Mouse (Mus musculus) Patski (cell line): ENCODE results near the gene Tekt4. TPM values are rescaled to one million over a fixed set of nuclear protein-coding genes. Genes with fewer than 3 reads are reported as not detected.
A peak's percentile ranks its signal among the peaks of the same experiment; 100 is the strongest.

ENCODE experiments used
- ATAC-seq: fragments of 100-300 bp; one replicate; pipeline ENCODE4 v1.8.0; 2021
- CTCF ChIA-PET: fragments of 350-600 bp; sonication (Branson Sonifier 250); formaldehyde crosslinking; loops from one replicate; lab custom pipeline; 2022; ENCODE audit warnings: inconsistent platforms; lab: Charles Lee
- POLR2A ChIA-PET: fragments of 350-600 bp; sonication (Branson Sonifier 250); formaldehyde crosslinking; loops from one replicate; lab custom pipeline; 2022; ENCODE audit warnings: antibody characterized with exemption, inconsistent platforms; lab: Charles Lee
- DNase-seq: peaks from one replicate; pipeline ENCODE4 v3.0.0-alpha.2; 2011; ENCODE audit warnings: low read depth, low spot score
- H3K27me3 ChIP-seq: fragments of 371-371 bp; one replicate; pipeline ENCODE4 v1.5.1; 2021
- CTCF ChIP-seq: fragments of 100-300 bp; IDR thresholded peaks from one replicate; pipeline ENCODE4 v1.5.1; 2021
- in situ Hi-C: fragments of 300-500 bp; cut with MboI; formaldehyde crosslinking; loops from 3 replicates; pipeline ENCODE4 v1.11.1; 2018; ENCODE audit warnings: low pct_unique_long_range_greater_than_20kb, mixed read lengths
- polyA plus RNA-seq: library from polyadenylated mRNA; unstranded; gene quantifications from one replicate; pipeline ENCODE4 v1.2.3, GENCODE M21; 2021

The Tekt4 gene
- polyA plus RNA-seq, 1 experiment from 2014 or later: not detected

DNA sequence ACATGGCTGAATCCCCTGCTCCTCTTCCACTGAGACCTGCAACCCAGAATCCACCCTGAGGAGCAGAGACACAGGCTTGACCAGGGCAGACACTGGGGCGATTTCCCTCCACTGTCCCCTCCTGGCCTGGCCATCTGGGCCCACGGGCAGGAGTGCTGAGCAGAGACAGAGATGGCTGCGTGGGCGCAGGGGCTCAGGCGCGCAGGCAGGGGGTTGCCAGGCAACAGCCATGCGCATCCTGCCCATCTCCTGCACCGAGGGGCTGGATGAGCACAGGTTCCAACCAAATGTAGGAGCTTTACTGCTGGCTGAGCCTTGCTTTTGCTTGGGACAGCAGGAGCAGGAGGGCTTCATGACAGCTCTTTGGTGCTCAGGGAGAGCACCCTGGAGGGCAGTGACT is 2.1 kb downstream of the Tekt4 start:
- no peak for DNase-seq
- ChIA-PET CTCF (no interaction called here), POLR2A (no interaction called here)
- in situ Hi-C loops: loop anchor here (5.0 kb wide), 1 partner anchor 54 kb away; no protein-coding TSS in a partner anchor
- H3K27me3 ChIP-seq: peaks cover 20% of the 10 kb centered on the region
- peak; percentile 14 for ATAC-seq
- no peak for TF ChIP-seq CTCF

DNA sequence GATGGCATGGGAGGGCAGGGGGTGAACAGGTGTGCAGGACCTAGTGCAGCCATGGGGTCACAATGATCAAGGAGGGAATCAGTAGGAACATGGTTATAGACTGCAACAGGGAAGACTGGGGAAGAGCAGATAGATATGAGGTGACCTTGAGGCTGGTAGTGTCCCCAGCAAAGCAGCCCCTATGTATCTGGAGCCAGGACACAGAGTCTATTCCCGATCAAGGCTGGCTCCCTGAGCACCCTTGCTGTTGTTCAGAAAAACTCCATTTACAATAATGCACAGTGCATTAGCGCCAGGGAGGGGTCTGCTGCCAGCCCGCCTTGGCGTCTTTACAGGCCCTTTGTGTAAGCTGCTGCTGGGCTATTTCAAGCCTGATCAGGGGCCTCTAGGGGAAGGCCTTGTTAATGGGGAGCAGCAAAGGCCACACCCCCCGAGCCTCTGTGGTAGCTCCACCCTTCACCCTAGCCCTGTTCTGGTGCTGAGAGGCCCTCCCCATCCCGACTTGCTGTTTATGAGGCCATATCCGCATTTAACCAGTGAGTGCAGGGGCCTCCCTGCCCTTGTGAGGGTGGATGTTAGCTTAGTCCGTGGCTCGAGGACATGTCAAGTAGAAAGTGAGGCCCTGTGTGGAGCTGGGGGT is 7.9 kb downstream of the Tekt4 start:
- CTCF ChIA-PET: interaction anchor here (1.3 to 1.5 kb wide), 2 partner anchors 16 to 33 kb away, joined by 3 to 4 read pairs; no protein-coding TSS in a partner anchor

GRCm38 (mm10) chr17:25463326-25463945 is 9.0 kb downstream of the Tekt4 start:
- DNase-seq: no peak
- CTCF ChIA-PET: no interaction called here
- in situ Hi-C loops: no loop called here
- peaks cover 7% of the 10 kb centered on the region for H3K27me3 ChIP-seq
- ATAC-seq: no peak
- no peak for TF ChIP-seq CTCF
- POLR2A ChIA-PET: no interaction called here

More for the DNA sequence above, 7.9 kb downstream of the Tekt4 start:
- POLR2A ChIA-PET: no interaction called here
- DNase-seq: no peak
- no peak for ATAC-seq
- no peak for TF ChIP-seq CTCF
- peaks cover 11% of the 10 kb centered on the region for H3K27me3 ChIP-seq
- in situ Hi-C loops: no loop called here

DNA sequence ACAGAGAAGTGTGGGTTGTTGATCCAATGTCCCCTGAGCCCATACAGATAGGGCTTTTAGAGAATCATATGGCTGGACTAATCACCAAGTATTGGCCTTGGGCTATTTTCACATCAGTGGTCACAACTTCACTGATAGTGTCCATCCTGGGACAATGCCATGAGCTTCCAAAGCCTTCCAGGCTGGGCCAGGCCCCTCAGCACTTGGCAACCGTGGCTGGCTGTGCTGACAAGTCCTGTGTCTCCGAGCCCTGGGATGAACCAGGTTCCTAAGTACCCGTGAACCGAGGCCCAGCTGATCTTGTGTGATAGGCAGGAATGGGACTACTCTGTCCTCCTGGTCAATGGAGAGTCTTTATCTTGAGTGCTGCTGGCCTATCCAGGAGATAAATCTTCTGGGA is 9.7 kb downstream of the Tekt4 start:
- no peak for DNase-seq
- in situ Hi-C loops: no loop called here

GRCm38 (mm10) chr17:25466257-25466656 is 11.8 kb downstream of the Tekt4 start:
- ATAC-seq (no peak), DNase-seq (no peak)
- POLR2A ChIA-PET: no interaction called here
- CTCF ChIA-PET: no interaction called here
- TF ChIP-seq CTCF: no peak
- in situ Hi-C loops: no loop called here
- peaks cover 7% of the 10 kb centered on the region for H3K27me3 ChIP-seq

More for the DNA sequence above, 9.7 kb downstream of the Tekt4 start:
- ChIA-PET CTCF (no interaction called here), POLR2A (no interaction called here)
- H3K27me3 ChIP-seq: peaks cover 7% of the 10 kb centered on the region
- TF ChIP-seq CTCF: no peak
- no peak for ATAC-seq

DNA sequence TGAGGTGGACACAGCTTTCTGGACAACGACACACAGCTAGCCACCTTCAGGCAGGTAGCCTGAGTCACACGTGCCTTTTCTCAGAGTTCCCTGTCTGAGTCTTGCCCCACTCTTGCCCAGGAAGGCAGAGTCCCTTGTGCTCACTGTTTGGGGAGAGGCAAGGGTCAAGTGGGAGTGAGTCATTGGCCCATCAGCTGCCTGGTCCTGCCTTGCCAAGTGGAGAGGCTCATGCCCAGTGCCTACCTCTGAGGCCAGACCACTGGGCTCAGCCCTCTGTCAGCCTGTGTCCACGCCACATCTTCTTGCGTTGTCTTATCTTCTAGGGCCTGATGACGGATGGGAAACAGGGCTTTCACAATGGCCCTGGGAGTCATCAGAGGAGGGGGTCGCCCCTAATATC is 13.4 kb downstream of the Tekt4 start:
- DNase-seq: no peak
- ChIA-PET POLR2A (interaction anchor here (1.2 kb wide), 1 partner anchor 36 kb away, joined by 4 read pairs; no protein-coding TSS in a partner anchor), CTCF (no interaction called here)
- peaks cover 11% of the 10 kb centered on the region for H3K27me3 ChIP-seq
- in situ Hi-C loops: no loop called here
- no peak for TF ChIP-seq CTCF
- ATAC-seq: no peak

GRCm38 (mm10) chr17:25468301-25468700 is 13.9 kb downstream of the Tekt4 start:
- TF ChIP-seq CTCF: no peak
- peaks cover 11% of the 10 kb centered on the region for H3K27me3 ChIP-seq
- in situ Hi-C loops: no loop called here
- DNase-seq (no peak), ATAC-seq (no peak)
- ChIA-PET CTCF (no interaction called here), POLR2A (interaction anchor here (1.2 kb wide), 1 partner anchor 35 kb away, joined by 4 read pairs; no protein-coding TSS in a partner anchor)

GRCm38 (mm10) chr17:25469798-25470197 is 15.4 kb downstream of the Tekt4 start:
- TF ChIP-seq CTCF: no peak
- peaks cover 22% of the 10 kb centered on the region for H3K27me3 ChIP-seq
- CTCF ChIA-PET: interaction anchor here (1.1 kb wide), 1 partner anchor 71 kb away, joined by 3 read pairs; no protein-coding TSS in a partner anchor
- no peak for DNase-seq
- POLR2A ChIA-PET: no interaction called here
- in situ Hi-C loops: loop anchor here (5.0 kb wide), 1 partner anchor 38 kb away; no protein-coding TSS in a partner anchor
- ATAC-seq: no peak

GRCm38 (mm10) chr17:25471418-25471817 is 17.0 kb downstream of the Tekt4 start:
- ATAC-seq: no peak
- ChIA-PET CTCF (no interaction called here), POLR2A (no interaction called here)
- DNase-seq: no peak
- H3K27me3 ChIP-seq: peaks cover 22% of the 10 kb centered on the region
- in situ Hi-C loops: loop anchor here (5.0 kb wide), 1 partner anchor 36 kb away; no protein-coding TSS in a partner anchor
- no peak for TF ChIP-seq CTCF

DNA sequence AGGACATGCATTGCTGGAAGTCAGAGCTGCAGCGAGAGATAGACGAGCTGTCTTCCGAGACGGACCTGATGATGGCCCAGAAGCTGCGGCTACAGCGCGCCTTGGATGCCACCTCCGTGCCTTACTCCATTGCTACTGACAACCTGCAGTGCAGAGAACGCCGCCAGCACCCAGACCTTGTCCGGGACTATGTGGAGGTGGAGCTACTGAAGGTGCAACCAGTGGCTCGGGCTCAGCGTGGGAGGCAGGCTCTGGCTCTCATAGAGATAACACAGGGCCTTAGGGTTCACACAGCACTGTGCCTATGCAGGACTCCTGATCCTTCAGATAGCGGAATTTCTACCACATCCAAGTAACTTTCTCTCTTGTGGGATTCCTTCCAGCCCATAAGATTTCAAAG is 17.6 kb downstream of the Tekt4 start:
- H3K27me3 ChIP-seq: peaks cover 22% of the 10 kb centered on the region
- POLR2A ChIA-PET: no interaction called here
- TF ChIP-seq CTCF: no peak
- CTCF ChIA-PET: no interaction called here
- in situ Hi-C loops: loop anchor here (5.0 kb wide), 1 partner anchor 35 kb away; no protein-coding TSS in a partner anchor
- no peak for DNase-seq
- ATAC-seq: no peak
